Mouse (Mus musculus): ENCODE measurements around the gene Hdgfl2.
"Not testable (repeated sequence)": the region's sequence is repeated elsewhere in the genome, so short reads cannot be mapped to it uniquely, and the experiment has no call there.

Gene Hdgfl2

GRCm38 (mm10) chr17:56057381-56058120 lies 21.9 kb upstream of the Hdgfl2 start:
- in situ Hi-C loops (cut with MboI; ENCODE audit: low sequenced_read_pairs) = no loop called here

DNA sequence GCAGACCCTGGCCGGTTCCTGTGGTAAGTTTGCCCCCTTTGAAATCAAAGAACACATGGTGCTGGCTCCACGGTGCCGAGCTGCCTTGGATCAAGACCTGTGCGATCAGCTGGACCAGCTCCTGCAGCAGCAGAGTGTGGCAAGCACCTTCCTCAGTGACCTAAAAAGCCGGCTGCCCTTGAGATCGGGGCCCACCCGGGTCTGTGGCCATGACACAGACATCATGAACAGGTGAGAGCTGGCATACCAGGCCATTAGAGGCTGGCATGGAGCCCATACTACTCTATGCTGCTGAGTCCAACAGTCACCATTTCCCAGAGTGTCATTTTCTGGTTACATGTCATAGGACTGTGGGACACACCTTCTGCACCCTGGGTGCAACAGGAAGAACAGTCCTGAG lies 17.4 kb upstream of the Hdgfl2 start:
- in situ Hi-C loops (cut with MboI; ENCODE audit: low sequenced_read_pairs) = no loop called here

- in situ Hi-C loops (cut with MboI; ENCODE audit: low sequenced_read_pairs) = not testable (repeated sequence)
These were observed 13.7 kb upstream of the Hdgfl2 start for GRCm38 (mm10) chr17:56065715-56066114.

- in situ Hi-C loops (cut with MboI; ENCODE audit: low sequenced_read_pairs) = no loop called here
These were observed 13.0 kb upstream of the Hdgfl2 start for GRCm38 (mm10) chr17:56066451-56066850.

DNA sequence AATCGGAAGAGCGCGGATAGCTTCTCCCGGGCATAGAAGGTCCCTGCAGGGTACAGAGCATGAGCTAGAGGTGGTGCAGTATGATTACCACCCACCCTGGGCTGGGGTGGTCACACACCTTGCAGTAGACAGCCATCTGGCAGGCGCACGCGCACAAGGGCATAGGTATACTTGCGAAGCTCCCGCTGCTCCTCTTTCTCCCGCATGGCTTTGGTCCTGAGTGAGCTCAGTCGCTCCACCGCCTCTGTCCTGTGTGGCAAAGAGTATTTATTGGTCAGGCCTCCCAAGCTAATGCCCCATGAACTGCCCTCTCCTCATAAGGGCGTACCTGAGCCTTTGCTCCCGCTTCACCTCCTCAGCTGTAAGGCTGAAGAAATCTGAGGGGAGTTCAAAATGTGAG lies 10.4 kb upstream of the Hdgfl2 start:
- in situ Hi-C loops (cut with MboI; ENCODE audit: low sequenced_read_pairs) = no loop called here

DNA sequence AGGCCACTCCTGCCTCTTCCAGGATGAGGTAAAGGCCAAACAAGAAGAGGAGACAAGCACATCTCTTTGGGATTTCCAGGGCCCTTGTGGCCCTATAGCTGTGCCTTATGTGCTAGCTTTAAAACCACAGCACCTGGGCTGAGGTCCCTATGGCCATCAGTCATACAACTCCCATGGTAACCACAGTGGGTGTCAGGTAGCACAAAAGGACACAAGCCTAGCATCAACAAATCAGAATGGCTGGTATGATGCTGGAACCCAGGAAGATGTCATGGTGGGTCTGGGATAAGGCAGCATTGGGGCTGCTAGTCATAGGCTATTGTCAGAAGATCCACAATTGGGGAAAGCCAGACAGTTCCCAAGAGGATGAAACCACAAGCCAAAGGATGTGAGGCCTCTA lies 8.3 kb upstream of the Hdgfl2 start:
- in situ Hi-C loops (cut with MboI; ENCODE audit: low sequenced_read_pairs) = no loop called here

- in situ Hi-C loops (cut with MboI; ENCODE audit: low sequenced_read_pairs) = no loop called here
These were observed 7.2 kb upstream of the Hdgfl2 start for GRCm38 (mm10) chr17:56072243-56072642.

GRCm38 (mm10) chr17:56074097-56074826 lies 5.2 kb upstream of the Hdgfl2 start:
- in situ Hi-C loops (cut with MboI; ENCODE audit: low sequenced_read_pairs) = no loop called here

- in situ Hi-C loops (cut with MboI; ENCODE audit: low sequenced_read_pairs) = no loop called here
These were observed 4.6 kb upstream of the Hdgfl2 start, which contains the start of gene Ubxn6 for GRCm38 (mm10) chr17:56074827-56075208. Gene Ubxn6, minus strand, starts transcription at chr17:56075028.

GRCm38 (mm10) chr17:56077523-56077922 lies 1.9 kb upstream of the Hdgfl2 start:
- in situ Hi-C loops (cut with MboI; ENCODE audit: low sequenced_read_pairs) = no loop called here

- in situ Hi-C loops (cut with MboI; ENCODE audit: low sequenced_read_pairs) = not testable (repeated sequence)
These were observed 1.1 kb upstream of the Hdgfl2 start for GRCm38 (mm10) chr17:56078361-56078760.

DNA sequence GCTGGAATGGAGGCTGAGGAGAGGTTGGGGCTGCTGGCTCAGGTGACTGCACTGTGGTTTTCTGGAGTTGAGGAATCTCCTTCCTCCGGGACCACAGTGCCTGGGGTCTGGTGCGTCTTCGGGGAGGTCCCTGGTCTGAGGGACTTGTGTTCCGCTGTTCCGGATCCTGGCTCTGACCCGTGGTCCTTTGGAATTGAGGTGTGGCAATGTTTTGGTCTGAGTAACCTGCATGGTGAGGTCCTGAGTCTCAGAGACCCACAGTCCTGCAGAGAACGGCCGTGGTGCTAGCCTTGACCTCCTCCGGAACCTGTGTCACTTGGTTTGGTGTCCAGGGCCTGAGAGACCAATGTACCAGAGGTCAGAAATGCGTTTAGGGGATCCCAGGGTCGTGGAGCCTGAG lies 487 bp downstream of the Hdgfl2 start:
- in situ Hi-C loops (cut with MboI; ENCODE audit: low sequenced_read_pairs) = no loop called here

DNA sequence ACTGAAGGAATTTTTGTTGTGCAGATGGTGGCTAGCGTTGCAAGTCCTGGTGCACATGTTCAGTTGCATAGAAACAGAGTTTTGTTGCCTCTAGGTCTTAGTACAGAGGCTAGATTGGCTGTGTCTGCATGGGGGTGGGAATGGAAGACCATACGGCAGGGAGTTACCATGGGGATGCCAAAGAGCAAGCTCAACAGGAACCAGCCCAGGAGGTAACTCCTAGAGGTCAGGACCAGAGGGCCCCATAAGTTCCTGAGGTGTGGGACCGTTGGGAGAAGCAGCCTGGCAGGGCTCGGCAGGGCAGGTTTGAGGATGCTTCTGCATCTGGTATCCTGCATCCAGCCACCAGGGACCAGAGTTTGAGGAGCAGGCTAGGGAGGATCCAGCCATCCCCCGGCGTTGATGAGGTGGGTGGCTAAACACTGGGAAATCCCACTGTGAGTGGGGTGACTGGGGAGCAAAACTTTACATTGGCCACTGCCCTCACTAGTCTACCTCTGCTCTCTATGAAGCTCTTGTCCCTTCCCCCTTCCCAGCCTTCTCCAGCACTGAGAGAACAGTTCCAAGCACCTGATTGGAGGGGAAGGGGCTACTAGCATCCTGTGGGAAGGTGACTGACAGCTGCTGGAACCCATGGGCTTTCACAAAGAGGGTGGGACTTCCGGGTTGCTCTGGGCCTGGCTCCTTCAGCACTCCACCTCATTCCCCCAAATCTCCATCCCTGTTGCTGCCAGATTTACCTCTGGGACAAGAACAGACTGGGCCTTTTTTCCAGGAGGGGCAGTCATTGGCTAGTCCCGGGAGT lies 1.5 kb downstream of the Hdgfl2 start:
- in situ Hi-C loops (cut with MboI; ENCODE audit: low sequenced_read_pairs) = no loop called here

- in situ Hi-C loops (cut with MboI; ENCODE audit: low sequenced_read_pairs) = no loop called here
These were observed 12.9 kb downstream of the Hdgfl2 start for GRCm38 (mm10) chr17:56092312-56092711.

- in situ Hi-C loops (cut with MboI; ENCODE audit: low sequenced_read_pairs) = no loop called here
These were observed 13.4 kb downstream of the Hdgfl2 start for GRCm38 (mm10) chr17:56092794-56093193.

DNA sequence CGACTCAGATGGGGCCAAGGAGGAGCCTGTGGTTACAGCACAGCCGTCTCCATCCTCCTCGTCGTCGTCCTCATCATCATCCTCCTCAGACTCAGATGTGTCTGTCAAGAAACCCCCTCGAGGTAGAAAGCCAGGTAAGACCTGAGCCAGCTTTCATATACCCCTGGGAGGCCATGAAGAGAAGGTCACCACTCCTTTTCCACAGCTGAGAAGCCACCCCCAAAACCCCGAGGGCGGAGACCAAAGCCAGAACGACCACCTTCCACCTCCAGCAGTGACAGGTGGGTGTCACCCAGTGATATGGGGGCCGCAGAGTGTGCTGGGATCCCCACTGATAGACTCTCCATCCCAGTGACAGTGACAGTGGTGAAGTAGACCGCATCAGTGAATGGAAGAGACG lies 17.4 kb downstream of the Hdgfl2 start:
- in situ Hi-C loops (cut with MboI; ENCODE audit: low sequenced_read_pairs) = no loop called here

- in situ Hi-C loops (cut with MboI; ENCODE audit: low sequenced_read_pairs) = no loop called here
These were observed 18.7 kb downstream of the Hdgfl2 start for GRCm38 (mm10) chr17:56098180-56098579.

- in situ Hi-C loops (cut with MboI; ENCODE audit: low sequenced_read_pairs) = no loop called here
These were observed 19.5 kb downstream of the Hdgfl2 start for GRCm38 (mm10) chr17:56098711-56099572.

GRCm38 (mm10) chr17:56100811-56101210 lies 21.4 kb downstream of the Hdgfl2 start:
- in situ Hi-C loops (cut with MboI; ENCODE audit: low sequenced_read_pairs) = no loop called here

GRCm38 (mm10) chr17:56102158-56102557 lies 22.7 kb downstream of the Hdgfl2 start:
- in situ Hi-C loops (cut with MboI; ENCODE audit: low sequenced_read_pairs) = no loop called here

DNA sequence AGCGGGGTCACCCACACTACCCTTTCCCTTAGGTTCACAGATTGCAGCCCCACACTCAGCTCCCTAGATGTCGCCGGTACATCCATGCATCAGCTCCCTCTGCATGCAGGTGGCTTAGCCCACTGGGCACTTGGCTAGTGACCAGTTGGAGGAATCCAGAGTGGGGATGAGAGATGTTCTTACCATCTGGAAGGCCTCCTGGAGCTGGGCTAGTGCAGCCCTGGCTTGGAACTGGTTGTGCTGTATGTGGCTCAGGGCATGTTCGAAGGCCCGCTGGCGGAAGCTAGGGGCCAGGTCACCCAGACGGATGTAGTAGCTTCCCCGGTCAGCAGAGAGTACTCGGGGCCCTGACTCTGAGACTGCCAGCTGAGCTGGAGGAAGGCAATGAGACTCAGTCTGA lies 23.5 kb downstream of the Hdgfl2 start:
- in situ Hi-C loops (cut with MboI; ENCODE audit: low sequenced_read_pairs) = no loop called here
